Mouse (Mus musculus): ENCODE results near the gene D430041D05Rik.

The D430041D05Rik gene

GRCm38 (mm10) chr2:104410963-104411545, at the start of gene D430041D05Rik:
D430041D05Rik (minus strand) TSS chr2:104411013.
- DNase-seq: peak; percentile 28

- DNase-seq: no peak
Observed at GRCm38 (mm10) chr2:104460021-104460420, 49.2 kb upstream of the D430041D05Rik start.

- DNase-seq: peak; percentile 34
Observed at GRCm38 (mm10) chr2:104458569-104459332, 47.9 kb upstream of the D430041D05Rik start.

GRCm38 (mm10) chr2:104457106-104457505, 46.3 kb upstream of the D430041D05Rik start:
- DNase-seq: no peak

- no peak for DNase-seq
Observed at GRCm38 (mm10) chr2:104450685-104451084, 39.9 kb upstream of the D430041D05Rik start.

GRCm38 (mm10) chr2:104449191-104449590, 38.4 kb upstream of the D430041D05Rik start:
- DNase-seq: no peak

- DNase-seq: no peak
Observed at GRCm38 (mm10) chr2:104448201-104448600, 37.4 kb upstream of the D430041D05Rik start.

- DNase-seq: peak; percentile 60
Observed at GRCm38 (mm10) chr2:104446016-104446415, 35.2 kb upstream of the D430041D05Rik start.

GRCm38 (mm10) chr2:104444776-104445175, 34.0 kb upstream of the D430041D05Rik start:
- peak; percentile 73 for DNase-seq

- DNase-seq: no peak
Observed at GRCm38 (mm10) chr2:104442341-104442740, 31.5 kb upstream of the D430041D05Rik start.

- no peak for DNase-seq
Observed at GRCm38 (mm10) chr2:104436226-104436625, 25.4 kb upstream of the D430041D05Rik start.

- no peak for DNase-seq
Observed at GRCm38 (mm10) chr2:104431067-104431466, 20.3 kb upstream of the D430041D05Rik start.

GRCm38 (mm10) chr2:104430566-104430965, 19.8 kb upstream of the D430041D05Rik start:
- DNase-seq: no peak

GRCm38 (mm10) chr2:104426112-104426511, 15.3 kb upstream of the D430041D05Rik start:
- DNase-seq: no peak

GRCm38 (mm10) chr2:104422230-104422629, 11.4 kb upstream of the D430041D05Rik start:
- no peak for DNase-seq

GRCm38 (mm10) chr2:104420805-104421204, 10.0 kb upstream of the D430041D05Rik start:
- DNase-seq: no peak

GRCm38 (mm10) chr2:104419999-104420398, 9.2 kb upstream of the D430041D05Rik start:
- DNase-seq: no peak

- peak; percentile 23 for DNase-seq
Observed at GRCm38 (mm10) chr2:104419411-104419810, 8.6 kb upstream of the D430041D05Rik start.

GRCm38 (mm10) chr2:104413011-104413410, 2.2 kb upstream of the D430041D05Rik start:
- no peak for DNase-seq

GRCm38 (mm10) chr2:104412496-104412895, 1.7 kb upstream of the D430041D05Rik start:
- DNase-seq: no peak

- peak; percentile 58 for DNase-seq
Observed at GRCm38 (mm10) chr2:104411806-104412205, 993 bp upstream of the D430041D05Rik start.

- peak; percentile 75 for DNase-seq
Observed at GRCm38 (mm10) chr2:104409851-104410821, 677 bp downstream of the D430041D05Rik start.

- DNase-seq: no peak
Observed at GRCm38 (mm10) chr2:104408351-104408750, 2.5 kb downstream of the D430041D05Rik start.

Data from thymus, postnatal 14 days (tissue).